Mouse (Mus musculus): ENCODE data around the gene 1700013F07Rik.
"Not testable (repeated sequence)": the region's sequence is repeated elsewhere in the genome, so short reads cannot be mapped to it uniquely, and the experiment has no call there.

Gene 1700013F07Rik

GRCm38 (mm10) chr3:108533951-108534350, at the start of gene 1700013F07Rik:
Gene 1700013F07Rik, plus strand, starts transcription at chr3:108534150.
- DNase-seq = no peak

GRCm38 (mm10) chr3:108484749-108485148, 49.2 kb upstream of the 1700013F07Rik start:
- DNase-seq = no peak

GRCm38 (mm10) chr3:108489968-108490367, 44.0 kb upstream of the 1700013F07Rik start:
- no peak for DNase-seq

- no peak for DNase-seq
Measured at GRCm38 (mm10) chr3:108494861-108495474, 39.0 kb upstream of the 1700013F07Rik start.

- DNase-seq = no peak
Measured at GRCm38 (mm10) chr3:108495486-108495885, 38.5 kb upstream of the 1700013F07Rik start.

- DNase-seq = no peak
Measured at GRCm38 (mm10) chr3:108497602-108498001, 36.3 kb upstream of the 1700013F07Rik start.

GRCm38 (mm10) chr3:108499826-108500225, 34.1 kb upstream of the 1700013F07Rik start:
- no peak for DNase-seq

- DNase-seq = not testable (repeated sequence)
Measured at GRCm38 (mm10) chr3:108501411-108501810, 32.5 kb upstream of the 1700013F07Rik start.

- no peak for DNase-seq
Measured at GRCm38 (mm10) chr3:108503908-108504307, 30.0 kb upstream of the 1700013F07Rik start.

- no peak for DNase-seq
Measured at GRCm38 (mm10) chr3:108508745-108509474, 25.0 kb upstream of the 1700013F07Rik start.

GRCm38 (mm10) chr3:108510156-108510555, 23.8 kb upstream of the 1700013F07Rik start:
- no peak for DNase-seq

GRCm38 (mm10) chr3:108510716-108511483, 23.1 kb upstream of the 1700013F07Rik start:
- peak; percentile 54 for DNase-seq

GRCm38 (mm10) chr3:108513465-108513864, 20.5 kb upstream of the 1700013F07Rik start:
- DNase-seq = no peak

- DNase-seq = no peak
Measured at GRCm38 (mm10) chr3:108518276-108518675, 15.7 kb upstream of the 1700013F07Rik start.

GRCm38 (mm10) chr3:108523415-108523814, 10.5 kb upstream of the 1700013F07Rik start:
- no peak for DNase-seq

GRCm38 (mm10) chr3:108528489-108528888, 5.5 kb upstream of the 1700013F07Rik start:
- no peak for DNase-seq

GRCm38 (mm10) chr3:108533114-108533885, 650 bp upstream of the 1700013F07Rik start:
- DNase-seq = no peak

- no peak for DNase-seq
Measured at GRCm38 (mm10) chr3:108535896-108536516, 2.1 kb downstream of the 1700013F07Rik start.

- peak; percentile 94 for DNase-seq
Measured at GRCm38 (mm10) chr3:108536517-108537260, 2.7 kb downstream of the 1700013F07Rik start, which contains the start of gene 5330417C22Rik. Gene 5330417C22Rik, minus strand, starts transcription at chr3:108536536.

GRCm38 (mm10) chr3:108537303-108537702, 3.4 kb downstream of the 1700013F07Rik start:
- DNase-seq = peak; percentile 91

- no peak for DNase-seq
Measured at GRCm38 (mm10) chr3:108542299-108542698, 8.3 kb downstream of the 1700013F07Rik start.

Data from layer of hippocampus, adult 9-11 months (tissue).